Mouse (Mus musculus) thymus, adult 18-20 months (tissue): ENCODE measurements around the gene Slc12a8.
"Not testable (repeated sequence)": the region's sequence is repeated elsewhere in the genome, so short reads cannot be mapped to it uniquely, and the experiment has no call there.

Experiments
- DNase-seq, 2 experiments: peaks; one replicate each; pipeline ENCODE4 v3.0.0; 2022; ENCODE audit warnings: mixed read lengths in 2 of 2

Gene Slc12a8

GRCm38 (mm10) chr16:33516807-33517565, at the start of gene Slc12a8:
Gene Slc12a8 (plus strand): TSS chr16:33517328.
- no peak for DNase-seq

- no peak for DNase-seq
Observed at GRCm38 (mm10) chr16:33467451-33467850, 49.7 kb upstream of the Slc12a8 start.

GRCm38 (mm10) chr16:33469973-33470372, 47.2 kb upstream of the Slc12a8 start:
- DNase-seq, result no peak

- DNase-seq, result no peak
Observed at GRCm38 (mm10) chr16:33474381-33474780, 42.7 kb upstream of the Slc12a8 start.

GRCm38 (mm10) chr16:33479926-33480325, 37.2 kb upstream of the Slc12a8 start:
- no peak for DNase-seq

- no peak for DNase-seq
Observed at GRCm38 (mm10) chr16:33481148-33481547, 36.0 kb upstream of the Slc12a8 start.

- no peak for DNase-seq
Observed at GRCm38 (mm10) chr16:33482309-33482708, 34.8 kb upstream of the Slc12a8 start.

GRCm38 (mm10) chr16:33487709-33488108, 29.4 kb upstream of the Slc12a8 start:
- DNase-seq, result no peak

- no peak for DNase-seq
Observed at GRCm38 (mm10) chr16:33494374-33494773, 22.8 kb upstream of the Slc12a8 start.

GRCm38 (mm10) chr16:33508082-33508481, 9.0 kb upstream of the Slc12a8 start:
- DNase-seq, result no peak

- not testable (repeated sequence) for DNase-seq
Observed at GRCm38 (mm10) chr16:33509231-33509630, 7.9 kb upstream of the Slc12a8 start.

GRCm38 (mm10) chr16:33510856-33511255, 6.3 kb upstream of the Slc12a8 start:
- DNase-seq, result not testable (repeated sequence)

GRCm38 (mm10) chr16:33512555-33512954, 4.6 kb upstream of the Slc12a8 start:
- DNase-seq, result no peak

- DNase-seq, result no peak
Observed at GRCm38 (mm10) chr16:33517627-33518026, 499 bp downstream of the Slc12a8 start.

GRCm38 (mm10) chr16:33518236-33518635, 1.1 kb downstream of the Slc12a8 start:
- no peak for DNase-seq

- no peak for DNase-seq
Observed at GRCm38 (mm10) chr16:33519916-33520568, 2.9 kb downstream of the Slc12a8 start.

- no peak for DNase-seq
Observed at GRCm38 (mm10) chr16:33522516-33522915, 5.4 kb downstream of the Slc12a8 start.

- DNase-seq, result no peak
Observed at GRCm38 (mm10) chr16:33523571-33523970, 6.4 kb downstream of the Slc12a8 start.

GRCm38 (mm10) chr16:33529502-33530454, 12.7 kb downstream of the Slc12a8 start:
- no peak for DNase-seq

GRCm38 (mm10) chr16:33531184-33531583, 14.1 kb downstream of the Slc12a8 start:
- no peak for DNase-seq

- DNase-seq, result no peak
Observed at GRCm38 (mm10) chr16:33536456-33536855, 19.3 kb downstream of the Slc12a8 start.

- no peak for DNase-seq
Observed at GRCm38 (mm10) chr16:33537499-33538225, 20.5 kb downstream of the Slc12a8 start.
